Mouse (Mus musculus): ENCODE measurements around the gene Utp15. TPM values are rescaled to one million over a fixed set of nuclear protein-coding genes. Genes with fewer than 3 reads are reported as not detected.

The Utp15 gene
- polyA plus RNA-seq, 1 experiment from 2014 or later, result 40.9 TPM

GRCm38 (mm10) chr13:98277501-98277900 lies 14.7 kb upstream of the Utp15 start:
- Histone ChIP-seq H3K36me3 (ENCODE audit: insufficient read depth) (peaks cover 22% of the 10 kb centered on the region), H3K27me3 (ENCODE audit: insufficient read depth, low read length) (no peaks in the 10 kb centered on the region), H3K4me3 (ENCODE audit: low read depth, low read length) (no peak overlapping the region), H3K4me1 (ENCODE audit: insufficient read depth) (no peaks in the 10 kb centered on the region), H3K9ac (no peak overlapping the region), H3K9me3 (ENCODE audit: low read depth, low read length) (no peaks in the 10 kb centered on the region), H3K4me2 (no peak overlapping the region), H3K27ac (ENCODE audit: low read depth) (no peak overlapping the region)
- WGBS, result 81% methylated on average over 2 of the region's 2 CpGs
- ATAC-seq (ENCODE audit: insufficient read depth), result no peak
- TF ChIP-seq CTCF (IDR thresholded peaks at IDR 0.05; ENCODE audit: low read depth), result no peak
- peak; percentile 16 for DNase-seq

GRCm38 (mm10) chr13:98276253-98276652 lies 13.4 kb upstream of the Utp15 start:
- 84% methylated on average over 7 of the region's 7 CpGs for WGBS
- no peak overlapping the region for H3K4me3 ChIP-seq (ENCODE audit: low read depth, low read length)
- H3K9me3 ChIP-seq (ENCODE audit: low read depth, low read length), result no peaks in the 10 kb centered on the region
- TF ChIP-seq CTCF (IDR thresholded peaks at IDR 0.05; ENCODE audit: low read depth), result no peak
- peaks cover 33% of the 10 kb centered on the region for H3K36me3 ChIP-seq (ENCODE audit: insufficient read depth)
- H3K27me3 ChIP-seq (ENCODE audit: insufficient read depth, low read length), result no peaks in the 10 kb centered on the region
- H3K4me1 ChIP-seq (ENCODE audit: insufficient read depth), result no peaks in the 10 kb centered on the region
- H3K27ac ChIP-seq (ENCODE audit: low read depth), result no peak overlapping the region
- H3K9ac ChIP-seq, result no peak overlapping the region
- no peak overlapping the region for H3K4me2 ChIP-seq
- DNase-seq (no peak), ATAC-seq (ENCODE audit: insufficient read depth) (no peak)

- Histone ChIP-seq H3K9me3 (ENCODE audit: low read depth, low read length) (no peaks in the 10 kb centered on the region), H3K36me3 (ENCODE audit: insufficient read depth) (peaks cover 39% of the 10 kb centered on the region), H3K9ac (no peak overlapping the region), H3K4me1 (ENCODE audit: insufficient read depth) (no peaks in the 10 kb centered on the region), H3K4me3 (ENCODE audit: low read depth, low read length) (no peak overlapping the region), H3K27me3 (ENCODE audit: insufficient read depth, low read length) (no peaks in the 10 kb centered on the region), H3K4me2 (no peak overlapping the region), H3K27ac (ENCODE audit: low read depth) (no peak overlapping the region)
- DNase-seq (no peak), ATAC-seq (ENCODE audit: insufficient read depth) (no peak)
- WGBS, result 75% methylated on average over 4 of the region's 4 CpGs
- no peak for TF ChIP-seq CTCF (IDR thresholded peaks at IDR 0.05; ENCODE audit: low read depth)
These were observed 12.8 kb upstream of the Utp15 start for GRCm38 (mm10) chr13:98275646-98276045.

GRCm38 (mm10) chr13:98274023-98274422 lies 11.2 kb upstream of the Utp15 start:
- Histone ChIP-seq H3K9me3 (ENCODE audit: low read depth, low read length) (no peaks in the 10 kb centered on the region), H3K4me1 (ENCODE audit: insufficient read depth) (no peaks in the 10 kb centered on the region), H3K27ac (ENCODE audit: low read depth) (no peak overlapping the region), H3K4me3 (ENCODE audit: low read depth, low read length) (no peak overlapping the region), H3K27me3 (ENCODE audit: insufficient read depth, low read length) (no peaks in the 10 kb centered on the region), H3K36me3 (ENCODE audit: insufficient read depth) (peaks cover 45% of the 10 kb centered on the region), H3K9ac (no peak overlapping the region), H3K4me2 (no peak overlapping the region)
- no peak for TF ChIP-seq CTCF (IDR thresholded peaks at IDR 0.05; ENCODE audit: low read depth)
- DNase-seq, result no peak
- 85% methylated on average over 9 of the region's 9 CpGs for WGBS
- no peak for ATAC-seq (ENCODE audit: insufficient read depth)

- 31% methylated on average over 5 of the region's 5 CpGs for WGBS
These were observed 1.3 kb upstream of the Utp15 start for GRCm38 (mm10) chr13:98264111-98264510.

GRCm38 (mm10) chr13:98263458-98263987 lies 682 bp upstream of the Utp15 start:
- Histone ChIP-seq H3K36me3 (ENCODE audit: insufficient read depth) (peaks cover 30% of the 10 kb centered on the region), H3K4me2 (peak overlapping the region; percentile 65), H3K9me3 (ENCODE audit: low read depth, low read length) (no peaks in the 10 kb centered on the region), H3K27ac (ENCODE audit: low read depth) (peak overlapping the region; percentile 93), H3K4me1 (ENCODE audit: insufficient read depth) (peaks cover 13% of the 10 kb centered on the region), H3K27me3 (ENCODE audit: insufficient read depth, low read length) (no peaks in the 10 kb centered on the region), H3K4me3 (ENCODE audit: low read depth, low read length) (peak overlapping the region; percentile 81), H3K9ac (peak overlapping the region; percentile 91)
- no peak for TF ChIP-seq CTCF (IDR thresholded peaks at IDR 0.05; ENCODE audit: low read depth)
- WGBS, result under 1% methylated on average over 16 of the region's 16 CpGs
- peak; percentile 32; the same call in 1 of the 2 replicates for ATAC-seq (ENCODE audit: insufficient read depth)
- peak; percentile 32 for DNase-seq

More at GRCm38 (mm10) chr13:98264111-98264510, 1.3 kb upstream of the Utp15 start:
- no peaks in the 10 kb centered on the region for H3K27me3 ChIP-seq (ENCODE audit: insufficient read depth, low read length)
- peak overlapping the region; percentile 65 for H3K4me2 ChIP-seq
- H3K9me3 ChIP-seq (ENCODE audit: low read depth, low read length), result no peaks in the 10 kb centered on the region
- H3K4me3 ChIP-seq (ENCODE audit: low read depth, low read length), result peak overlapping the region; percentile 81
- H3K36me3 ChIP-seq (ENCODE audit: insufficient read depth), result peaks cover 29% of the 10 kb centered on the region
- H3K4me1 ChIP-seq (ENCODE audit: insufficient read depth), result peaks cover 13% of the 10 kb centered on the region
- H3K9ac ChIP-seq, result peak overlapping the region; percentile 91
- TF ChIP-seq CTCF (IDR thresholded peaks at IDR 0.05; ENCODE audit: low read depth), result no peak
- ATAC-seq (ENCODE audit: insufficient read depth), result no peak
- DNase-seq, result peak; percentile 12
- no peak overlapping the region for H3K27ac ChIP-seq (ENCODE audit: low read depth)

GRCm38 (mm10) chr13:98254921-98255320 lies 7.9 kb downstream of the Utp15 start:
- no peak overlapping the region for H3K9ac ChIP-seq
- 0 out of 2 replicates have a peak, but pooled peaks have one; percentile 4 for TF ChIP-seq CTCF (IDR thresholded peaks at IDR 0.05; ENCODE audit: low read depth)
- DNase-seq, result peak; percentile 20
- no peak for ATAC-seq (ENCODE audit: insufficient read depth)
- no peaks in the 10 kb centered on the region for H3K4me1 ChIP-seq (ENCODE audit: insufficient read depth)
- H3K4me3 ChIP-seq (ENCODE audit: low read depth, low read length), result no peak overlapping the region
- H3K27ac ChIP-seq (ENCODE audit: low read depth), result no peak overlapping the region
- H3K36me3 ChIP-seq (ENCODE audit: insufficient read depth), result peaks cover 86% of the 10 kb centered on the region
- WGBS, result 68% methylated on average over 9 of the region's 9 CpGs
- no peak overlapping the region for H3K4me2 ChIP-seq
- H3K9me3 ChIP-seq (ENCODE audit: low read depth, low read length), result no peaks in the 10 kb centered on the region
- H3K27me3 ChIP-seq (ENCODE audit: insufficient read depth, low read length), result no peaks in the 10 kb centered on the region
